Mouse (Mus musculus) hindlimb bud, embryonic 11.5 days (tissue): ENCODE data around the gene Rita1.

Experiments
- DNase-seq: peaks from one replicate; pipeline ENCODE4 v3.0.0-alpha.2; 2012; ENCODE audit warnings: low read depth, low spot score; ENCODE audit errors: extremely low spot score

Gene Rita1

GRCm38 (mm10) chr5:120603515-120603914, 8.9 kb downstream of the Rita1 start:
- no peak for DNase-seq

- no peak for DNase-seq
These were observed 10.2 kb downstream of the Rita1 start for GRCm38 (mm10) chr5:120602210-120602609.

GRCm38 (mm10) chr5:120600946-120601668, 11.3 kb downstream of the Rita1 start:
- no peak for DNase-seq

- DNase-seq = no peak
These were observed 12.8 kb downstream of the Rita1 start for GRCm38 (mm10) chr5:120599625-120600024.

GRCm38 (mm10) chr5:120594485-120594884, 17.9 kb downstream of the Rita1 start:
- DNase-seq = no peak

- DNase-seq = no peak
These were observed 20.2 kb downstream of the Rita1 start for GRCm38 (mm10) chr5:120592141-120592540.

- no peak for DNase-seq
These were observed 21.9 kb downstream of the Rita1 start for GRCm38 (mm10) chr5:120590356-120591010.

- peak; percentile 100 for DNase-seq
These were observed 23.8 kb downstream of the Rita1 start, which contains the start of the genes Tpcn1 and Iqcd for GRCm38 (mm10) chr5:120588569-120589094. TSS of gene Tpcn1 (minus strand) at chr5:120588673. TSS of gene Iqcd (plus strand) at chr5:120589016.

GRCm38 (mm10) chr5:120587940-120588568, 24.3 kb downstream of the Rita1 start:
- no peak for DNase-seq

- no peak for DNase-seq
These were observed 24.8 kb downstream of the Rita1 start for GRCm38 (mm10) chr5:120587616-120587926.

- no peak for DNase-seq
These were observed 25.4 kb downstream of the Rita1 start for GRCm38 (mm10) chr5:120586741-120587615.

GRCm38 (mm10) chr5:120584968-120585367, 27.4 kb downstream of the Rita1 start:
- DNase-seq = no peak

GRCm38 (mm10) chr5:120583511-120583910, 28.9 kb downstream of the Rita1 start:
- no peak for DNase-seq

GRCm38 (mm10) chr5:120582002-120582401, 30.4 kb downstream of the Rita1 start:
- DNase-seq = no peak

GRCm38 (mm10) chr5:120579898-120580626, 32.3 kb downstream of the Rita1 start:
- no peak for DNase-seq

- no peak for DNase-seq
These were observed 33.0 kb downstream of the Rita1 start for GRCm38 (mm10) chr5:120579211-120579897.

GRCm38 (mm10) chr5:120578504-120579081, 33.8 kb downstream of the Rita1 start:
- DNase-seq = no peak

GRCm38 (mm10) chr5:120577935-120578441, 34.4 kb downstream of the Rita1 start:
- no peak for DNase-seq

- DNase-seq = no peak
These were observed 35.5 kb downstream of the Rita1 start for GRCm38 (mm10) chr5:120576781-120577301.
